Mouse (Mus musculus) forebrain, embryonic 16.5 days (tissue): ENCODE results near the gene Cplx1. TPM values are rescaled to one million over a fixed set of nuclear protein-coding genes. Genes with fewer than 3 reads are reported as not detected.

ENCODE experiments used
- ATAC-seq: fragments of 200-750 bp; cut with Nextera tagmentation; 2 replicates; pipeline ENCODE4 v1.8.0; 2017; ENCODE audit warnings: mild to moderate bottlenecking, moderate library complexity
- H3K27ac ChIP-seq: fragments of 300-500 bp; sonication (generic); 2 replicates; pipeline ENCODE4 v1.5.1; 2014; ENCODE audit warnings: low read length, control low read depth
- H3K27me3 ChIP-seq: fragments of 300-500 bp; sonication (generic); replicated peaks from 2 replicates; pipeline ENCODE4 v1.6.1; 2014; ENCODE audit warnings: low read length; ENCODE audit not compliant: control insufficient read depth, insufficient read depth
- H3K36me3 ChIP-seq: fragments of 300-500 bp; sonication (generic); 2 replicates; pipeline ENCODE4 v1.6.1; 2014; ENCODE audit not compliant: control insufficient read depth, insufficient read depth
- H3K4me1 ChIP-seq: fragments of 300-500 bp; sonication (generic); replicated peaks from 2 replicates; pipeline ENCODE4 v1.6.1; 2014; ENCODE audit warnings: low read length; ENCODE audit not compliant: control insufficient read depth, insufficient read depth
- H3K4me2 ChIP-seq: fragments of 300-500 bp; sonication (generic); 2 replicates; pipeline ENCODE4 v1.6.1; 2014; ENCODE audit warnings: mild to moderate bottlenecking, low read length, control low read depth
- H3K4me3 ChIP-seq: fragments of 300-500 bp; sonication (generic); replicated peaks from 2 replicates; pipeline ENCODE4 v1.5.1; 2014; ENCODE audit warnings: mild to moderate bottlenecking, low read length, control low read depth
- H3K9ac ChIP-seq: fragments of 300-500 bp; sonication (generic); replicated peaks from 2 replicates; pipeline ENCODE4 v1.6.1; 2014; ENCODE audit warnings: low read depth, low read length, control low read depth
- H3K9me3 ChIP-seq: fragments of 300-500 bp; sonication (generic); 2 replicates; pipeline ENCODE4 v1.6.1; 2016; ENCODE audit warnings: low read length; ENCODE audit not compliant: control insufficient read depth
- WGBS: fragments of 180-500 bp; shearing (Covaris S2); extraction: QIAGEN DNeasy Blood & Tissue Kit; methylation state at CpG from one replicate; pipeline ENCODE4 v1.1.7; 2014; 5-methylcytosine and 5-hydroxymethylcytosine counted together
- polyA plus RNA-seq: library from polyadenylated mRNA; unstranded; fragments of >200 nt; fragmentation: Nextera tagmentation; extraction: Ambion mirVana; gene quantifications from 2 replicates; pipeline ENCODE4 v1.2.1, GENCODE M21; 2015

The Cplx1 gene
- polyA plus RNA-seq, 1 experiment from 2014 or later: 108 TPM

- H3K36me3 ChIP-seq: no peaks in the 10 kb centered on the region
- no peak overlapping the region for H3K27ac ChIP-seq
- no peaks in the 10 kb centered on the region for H3K27me3 ChIP-seq
- no peak overlapping the region for H3K4me3 ChIP-seq
- H3K9me3 ChIP-seq: no peaks in the 10 kb centered on the region
- no peak overlapping the region for H3K9ac ChIP-seq
- WGBS: 87% methylated on average over 4 of the region's 4 CpGs
- H3K4me1 ChIP-seq: no peaks in the 10 kb centered on the region
- H3K4me2 ChIP-seq: no peak overlapping the region
- no peak for ATAC-seq
Measured at GRCm38 (mm10) chr5:108556986-108557385, 7.2 kb upstream of the Cplx1 start.

- H3K36me3 ChIP-seq: no peaks in the 10 kb centered on the region
- H3K9me3 ChIP-seq: no peaks in the 10 kb centered on the region
- 79% methylated on average over 1 of the region's 1 CpGs for WGBS
- peaks cover 5% of the 10 kb centered on the region for H3K4me1 ChIP-seq
- no peak overlapping the region for H3K27ac ChIP-seq
- H3K27me3 ChIP-seq: peaks cover 7% of the 10 kb centered on the region; the same call in 1 of the 2 replicates
- H3K4me2 ChIP-seq: no peak overlapping the region
- H3K4me3 ChIP-seq: no peak overlapping the region
- ATAC-seq: no peak
- H3K9ac ChIP-seq: no peak overlapping the region
Measured at GRCm38 (mm10) chr5:108554041-108554440, 4.2 kb upstream of the Cplx1 start.

- WGBS: 1% methylated on average over 16 of the region's 16 CpGs
- ATAC-seq: peak; percentile 66
Measured at GRCm38 (mm10) chr5:108550207-108550594, 377 bp upstream of the Cplx1 start.

GRCm38 (mm10) chr5:108549137-108549488 is 711 bp downstream of the Cplx1 start:
- Histone ChIP-seq H3K9me3 (no peaks in the 10 kb centered on the region), H3K27me3 (peaks cover 7% of the 10 kb centered on the region; the same call in 1 of the 2 replicates), H3K9ac (peak overlapping the region; percentile 82), H3K27ac (no peak overlapping the region), H3K36me3 (no peaks in the 10 kb centered on the region), H3K4me3 (peak overlapping the region; percentile 65), H3K4me2 (peak overlapping the region; percentile 84), H3K4me1 (peaks cover 10% of the 10 kb centered on the region)
- WGBS: 18% methylated on average over 7 of the region's 7 CpGs
- peak; percentile 19; the same call in 1 of the 2 replicates for ATAC-seq

More at GRCm38 (mm10) chr5:108550207-108550594, 377 bp upstream of the Cplx1 start:
- Histone ChIP-seq H3K9me3 (no peaks in the 10 kb centered on the region), H3K4me2 (peak overlapping the region; percentile 84), H3K27me3 (peaks cover 7% of the 10 kb centered on the region; the same call in 1 of the 2 replicates), H3K36me3 (no peaks in the 10 kb centered on the region), H3K4me1 (peaks cover 10% of the 10 kb centered on the region), H3K4me3 (peak overlapping the region; percentile 65), H3K9ac (peak overlapping the region; percentile 82), H3K27ac (peak overlapping the region; percentile 24; the same call in 1 of the 2 replicates)

- no peak for ATAC-seq
- WGBS: 90% methylated on average over 5 of the region's 5 CpGs
Measured at GRCm38 (mm10) chr5:108547636-108548035, 2.2 kb downstream of the Cplx1 start.

GRCm38 (mm10) chr5:108543516-108544291 is 6.1 kb downstream of the Cplx1 start:
- H3K9me3 ChIP-seq: no peaks in the 10 kb centered on the region
- ATAC-seq: no peak
- H3K27ac ChIP-seq: no peak overlapping the region
- no peak overlapping the region for H3K4me3 ChIP-seq
- H3K4me2 ChIP-seq: no peak overlapping the region
- peaks cover 1% of the 10 kb centered on the region for H3K4me1 ChIP-seq
- WGBS: 72% methylated on average over 7 of the region's 7 CpGs
- H3K27me3 ChIP-seq: no peaks in the 10 kb centered on the region
- H3K9ac ChIP-seq: no peak overlapping the region
- H3K36me3 ChIP-seq: peaks cover 4% of the 10 kb centered on the region

More at GRCm38 (mm10) chr5:108547636-108548035, 2.2 kb downstream of the Cplx1 start:
- Histone ChIP-seq H3K36me3 (no peaks in the 10 kb centered on the region; the same call in 1 of the 2 replicates), H3K9me3 (no peaks in the 10 kb centered on the region), H3K27me3 (peaks cover 7% of the 10 kb centered on the region; the same call in 1 of the 2 replicates), H3K4me3 (no peak overlapping the region), H3K4me1 (peaks cover 10% of the 10 kb centered on the region), H3K27ac (no peak overlapping the region), H3K9ac (no peak overlapping the region), H3K4me2 (no peak overlapping the region)

- ATAC-seq: no peak
- Histone ChIP-seq H3K4me2 (no peak overlapping the region), H3K27ac (no peak overlapping the region), H3K36me3 (peaks cover 9% of the 10 kb centered on the region), H3K4me1 (no peaks in the 10 kb centered on the region), H3K4me3 (no peak overlapping the region), H3K9me3 (peaks cover 4% of the 10 kb centered on the region; the same call in 1 of the 2 replicates), H3K9ac (no peak overlapping the region), H3K27me3 (no peaks in the 10 kb centered on the region)
- 94% methylated on average over 2 of the region's 2 CpGs for WGBS
Measured at GRCm38 (mm10) chr5:108534188-108534587, 15.6 kb downstream of the Cplx1 start.

- peaks cover 2% of the 10 kb centered on the region; the same call in 1 of the 2 replicates for H3K36me3 ChIP-seq
Measured at GRCm38 (mm10) chr5:108522597-108522996, 27.2 kb downstream of the Cplx1 start.

GRCm38 (mm10) chr5:108521896-108522295 is 27.9 kb downstream of the Cplx1 start:
- H3K36me3 ChIP-seq: peaks cover 2% of the 10 kb centered on the region; the same call in 1 of the 2 replicates
- no peaks in the 10 kb centered on the region for H3K27me3 ChIP-seq
- WGBS: 77% methylated on average over 3 of the region's 3 CpGs
- H3K27ac ChIP-seq: no peak overlapping the region
- H3K9me3 ChIP-seq: no peaks in the 10 kb centered on the region
- H3K4me3 ChIP-seq: no peak overlapping the region
- no peak overlapping the region for H3K9ac ChIP-seq
- no peak overlapping the region for H3K4me2 ChIP-seq
- no peaks in the 10 kb centered on the region for H3K4me1 ChIP-seq
- no peak for ATAC-seq

More at GRCm38 (mm10) chr5:108522597-108522996, 27.2 kb downstream of the Cplx1 start:
- no peaks in the 10 kb centered on the region for H3K9me3 ChIP-seq
- no peak overlapping the region for H3K4me3 ChIP-seq
- no peak overlapping the region for H3K4me2 ChIP-seq
- no peak overlapping the region for H3K27ac ChIP-seq
- no peaks in the 10 kb centered on the region for H3K4me1 ChIP-seq
- 89% methylated on average over 3 of the region's 3 CpGs for WGBS
- no peaks in the 10 kb centered on the region for H3K27me3 ChIP-seq
- no peak for ATAC-seq
- H3K9ac ChIP-seq: no peak overlapping the region
